Mouse (Mus musculus) heart, postnatal 0 days (tissue): ENCODE measurements around the gene Il5.

Experiments
- CTCF ChIP-seq: IDR thresholded peaks from 2 replicates; pipeline ENCODE4 v1.5.1; 2016; ENCODE audit warnings: antibody characterized with exemption, control low read depth, low read depth
- EP300 ChIP-seq: IDR thresholded peaks from 2 replicates; pipeline ENCODE4 v1.6.1; 2016; ENCODE audit warnings: antibody characterized with exemption, low read depth

DNA sequence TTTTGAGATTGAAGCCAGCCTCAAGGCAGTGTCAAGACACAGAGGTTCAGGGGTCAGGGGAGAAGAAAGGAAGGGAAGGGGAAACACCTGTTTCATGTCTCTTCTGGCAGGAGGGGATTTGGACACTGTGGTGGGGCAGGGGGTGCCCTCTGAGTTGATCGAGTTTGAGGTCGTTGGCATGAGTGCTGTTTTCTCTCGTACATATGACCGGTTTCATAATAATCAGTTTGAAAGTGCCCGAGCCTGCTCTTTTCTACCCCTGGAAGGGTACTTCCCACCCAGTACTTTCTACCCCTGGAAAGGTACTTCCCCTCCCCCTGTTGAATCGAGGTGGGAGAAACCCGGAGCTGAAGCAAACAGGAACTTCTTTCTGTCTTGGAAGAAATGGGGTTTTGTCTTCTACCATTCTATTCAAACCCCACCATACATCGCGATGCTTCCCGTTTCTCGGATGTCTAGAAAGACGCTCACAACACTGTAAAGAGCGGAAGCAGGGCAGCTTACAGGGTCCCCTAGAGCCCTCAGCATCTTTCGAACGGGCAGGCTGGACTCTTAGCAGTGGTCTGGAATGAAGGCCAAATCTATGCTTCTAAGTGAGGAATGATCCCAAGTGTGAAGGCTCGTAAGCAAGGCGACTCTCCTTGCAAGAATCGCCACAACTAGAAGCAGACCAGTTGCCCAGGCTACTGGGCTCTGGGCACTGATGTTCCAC is 14.5 kb downstream of the Il5 start:
- TF ChIP-seq CTCF, result no peak
- TF ChIP-seq EP300, result no peak
